Mouse (Mus musculus) liver, embryonic 14.5 days (tissue): ENCODE measurements around the gene Egr4.

Experiments
- CTCF ChIP-seq: IDR thresholded peaks from 2 replicates; pipeline ENCODE4 v1.5.1; 2016; ENCODE audit warnings: antibody characterized with exemption, low read depth, control low read depth
- EP300 ChIP-seq: IDR thresholded peaks from 2 replicates; pipeline ENCODE4 v1.6.1; 2016; ENCODE audit warnings: antibody characterized with exemption, low read depth

DNA sequence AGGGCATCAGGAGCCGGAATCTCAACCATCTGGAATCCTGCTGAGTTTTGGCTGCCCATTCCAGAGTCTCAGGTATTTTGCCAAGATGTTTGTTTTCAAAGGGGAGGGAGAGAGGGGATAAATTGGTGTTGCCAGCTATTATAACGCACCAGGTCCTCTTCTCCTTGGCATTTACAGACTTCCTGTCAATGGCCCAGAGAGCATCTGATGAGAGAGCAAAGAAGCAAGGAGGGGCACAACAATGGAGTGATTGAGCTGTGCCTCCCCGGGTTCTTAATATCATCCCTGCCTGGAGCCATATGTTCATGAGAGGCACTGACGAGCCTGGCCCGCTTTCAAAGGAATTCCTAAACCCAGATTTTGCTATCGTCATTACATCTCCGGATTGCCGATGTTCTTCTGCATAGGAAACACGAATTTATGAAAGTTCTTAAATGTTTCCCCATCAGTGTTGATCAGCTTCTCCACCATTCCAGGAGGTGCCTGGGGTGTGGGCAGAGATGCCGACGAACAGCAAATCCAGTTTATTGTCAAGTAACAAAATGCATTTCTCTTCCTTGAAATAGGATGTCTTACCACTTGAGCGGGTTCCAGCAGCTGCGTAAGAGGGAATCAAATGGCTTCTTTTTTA is 31.0 kb upstream of the Egr4 start:
- TF ChIP-seq CTCF (no peak), EP300 (no peak)
